Mouse (Mus musculus): ENCODE measurements around the gene Mrps16.

- no peak for TF ChIP-seq CTCF (IDR thresholded peaks at IDR 0.05; ENCODE audit: extremely low read depth, insufficient read length, insufficient replicate concordance, low read depth, low read length)
- TF ChIP-seq POLR2A (IDR thresholded peaks at IDR 0.05; ENCODE audit: low read depth, low read length): peak; percentile 52
These were observed 4.8 kb downstream of the Mrps16 start, which contains the start of gene Dnajc9 for GRCm38 (mm10) chr14:20388441-20389129.
